ENCODE assay signal across 8 mouse cellular contexts in genomic region chrX:108834090-108834774, GRCm38 (mm10). TPM values are rescaled to one million over a fixed set of nuclear protein-coding genes. Genes with fewer than 3 reads are reported as not detected.
A peak's percentile ranks its signal among the peaks of the same experiment; 100 is the strongest.
DNase-seq lines count a peak whose midpoint lies in the region; ATAC-seq and TF ChIP-seq lines count a peak whose summit lies in the region.

TSS of gene Brwd3 (minus strand) at chrX:108834372.

- no peak for TF ChIP-seq EP300 in CH12.LX (IDR thresholded peaks at IDR 0.05; ENCODE audit: low read length)
- TF ChIP-seq EP300 in heart, postnatal 0 days (IDR thresholded peaks at IDR 0.05; ENCODE audit: low read depth), result no peak

- H3K9ac ChIP-seq in CH12.LX (ENCODE audit: insufficient read depth, low read depth), result peak within 1 kb of the TSS; percentile 95
- peak within 1 kb of the TSS; percentile 55 for H3K9ac ChIP-seq in forebrain, embryonic 11.5 days (ENCODE audit: low read length)
- H3K9ac ChIP-seq in heart, postnatal 0 days (replicated peaks; ENCODE audit: low read depth, low read length), result peak within 1 kb of the TSS; percentile 64
- H3K9ac ChIP-seq in liver, embryonic 16.5 days (ENCODE audit: low read depth, low read length), result peak within 1 kb of the TSS; percentile 78
- H3K9ac ChIP-seq in neural tube, embryonic 13.5 days, result peak within 1 kb of the TSS; percentile 76

- peak; percentile 90 for DNase-seq in CH12.LX (ENCODE audit: extremely low read depth)
- peak; percentile 68 for DNase-seq in c-Kit-positive CD71-positive TER-119-negative erythroid progenitor cells, embryonic 14.5 days (ENCODE audit: low read depth)
- peak; percentile 88 for DNase-seq in forebrain, embryonic 11.5 days (ENCODE audit: low spot score)
- peak; percentile 93 for DNase-seq in heart, postnatal 0 days (ENCODE audit: low spot score)
- DNase-seq in kidney, postnatal 4 days, result peak; percentile 79 to 88

- no peaks in the 10 kb centered on the region for H3K27me3 ChIP-seq in CH12.LX (replicated peaks)
- no peaks in the 10 kb centered on the region for H3K27me3 ChIP-seq in forebrain, embryonic 11.5 days (ENCODE audit: control insufficient read depth, insufficient read depth, low read length)
- no peaks in the 10 kb centered on the region for H3K27me3 ChIP-seq in heart, postnatal 0 days (ENCODE audit: control insufficient read depth, insufficient read depth, low read length)
- H3K27me3 ChIP-seq in liver, embryonic 16.5 days (ENCODE audit: control insufficient read depth, insufficient read depth, low read depth, low read length), result no peaks in the 10 kb centered on the region
- H3K27me3 ChIP-seq in neural tube, embryonic 13.5 days, result no peaks in the 10 kb centered on the region
- H3K27me3 ChIP-seq in testis, adult 2 months (ENCODE audit: control insufficient read depth, insufficient read depth, low read length), result no peaks in the 10 kb centered on the region

- no peak for TF ChIP-seq RAD21 in CH12.LX (IDR thresholded peaks at IDR 0.05; ENCODE audit: low read depth, low read length)

- no peaks in the 10 kb centered on the region for H3K9me3 ChIP-seq in CH12.LX (replicated peaks; ENCODE audit: low read length)
- no peaks in the 10 kb centered on the region for H3K9me3 ChIP-seq in forebrain, embryonic 11.5 days (ENCODE audit: control insufficient read depth, low read length)
- H3K9me3 ChIP-seq in heart, postnatal 0 days (replicated peaks; ENCODE audit: control insufficient read depth, low read length), result no peaks in the 10 kb centered on the region
- no peaks in the 10 kb centered on the region for H3K9me3 ChIP-seq in liver, embryonic 16.5 days (replicated peaks; ENCODE audit: control insufficient read depth, low read length)
- H3K9me3 ChIP-seq in neural tube, embryonic 13.5 days, result no peaks in the 10 kb centered on the region

- peaks cover 4% of the 10 kb centered on the region for H3K79me2 ChIP-seq in CH12.LX (replicated peaks; ENCODE audit: control insufficient read depth, extremely low read depth, insufficient read depth, poor library complexity, severe bottlenecking)

- peak; percentile 93 for ATAC-seq in forebrain, embryonic 11.5 days (replicated peaks; ENCODE audit: low FRiP score)
- peak; percentile 94 for ATAC-seq in heart, postnatal 0 days (ENCODE audit: insufficient read depth, low read depth)
- ATAC-seq in liver, embryonic 16.5 days (ENCODE audit: low read depth), result peak; percentile 91
- peak; percentile 96 for ATAC-seq in neural tube, embryonic 13.5 days (ENCODE audit: low read depth)

- H3K27ac ChIP-seq in CH12.LX (ENCODE audit: insufficient read depth, low read depth), result peak within 1 kb of the TSS; percentile 42; the same call in 1 of the 2 replicates
- H3K27ac ChIP-seq in forebrain, embryonic 11.5 days (ENCODE audit: low read depth, low read length), result 0 out of 2 replicates have a peak within 1 kb of the TSS, but pooled peaks have one; percentile 53
- H3K27ac ChIP-seq in heart, postnatal 0 days (ENCODE audit: low read depth), result peak within 1 kb of the TSS; percentile 90
- peak within 1 kb of the TSS; percentile 87 for H3K27ac ChIP-seq in liver, embryonic 16.5 days (ENCODE audit: low read length)
- H3K27ac ChIP-seq in neural tube, embryonic 13.5 days (replicated peaks), result peak within 1 kb of the TSS; percentile 85
- H3K27ac ChIP-seq in testis, adult 2 months (ENCODE audit: control insufficient read depth, insufficient read depth, low read depth, low read length), result peak within 1 kb of the TSS; percentile 65

- peak within 1 kb of the TSS; percentile 44; the same call in 1 of the 2 replicates for H3K4me2 ChIP-seq in CH12.LX (ENCODE audit: insufficient read depth, low read depth, poor library complexity, severe bottlenecking)
- H3K4me2 ChIP-seq in forebrain, embryonic 11.5 days (ENCODE audit: low read depth, low read length, severe bottlenecking), result peak within 1 kb of the TSS; percentile 49
- peak within 1 kb of the TSS; percentile 73 for H3K4me2 ChIP-seq in heart, postnatal 0 days (ENCODE audit: low read depth, low read length)
- H3K4me2 ChIP-seq in liver, embryonic 16.5 days (ENCODE audit: low read depth, low read length), result peak within 1 kb of the TSS; percentile 66
- H3K4me2 ChIP-seq in neural tube, embryonic 13.5 days, result peak within 1 kb of the TSS; percentile 56

- H3K4me1 ChIP-seq in CH12.LX (ENCODE audit: control insufficient read depth in 1 of 2, insufficient read depth in 2 of 2), result no peaks in the 10 kb centered on the region
- H3K4me1 ChIP-seq in forebrain, embryonic 11.5 days (replicated peaks; ENCODE audit: control insufficient read depth, insufficient read depth, low read length), result no peaks in the 10 kb centered on the region
- H3K4me1 ChIP-seq in heart, postnatal 0 days (ENCODE audit: control insufficient read depth, insufficient read depth), result no peaks in the 10 kb centered on the region
- no peaks in the 10 kb centered on the region; the same call in 1 of the 2 replicates for H3K4me1 ChIP-seq in liver, embryonic 16.5 days (ENCODE audit: control insufficient read depth, low read depth, low read length)
- H3K4me1 ChIP-seq in neural tube, embryonic 13.5 days (replicated peaks), result no peaks in the 10 kb centered on the region
- H3K4me1 ChIP-seq in testis, adult 2 months (ENCODE audit: control insufficient read depth, insufficient read depth, low read length), result no peaks in the 10 kb centered on the region

- H3K36me3 ChIP-seq in CH12.LX (replicated peaks in 1 of 2; ENCODE audit: control insufficient read depth in 1 of 2, insufficient read depth in 1 of 2, low read length in 1 of 2), result peaks cover 0 to 3% of the 10 kb centered on the region in 2 experiments
- no peaks in the 10 kb centered on the region for H3K36me3 ChIP-seq in forebrain, embryonic 11.5 days (ENCODE audit: control insufficient read depth, insufficient read depth, low read length)
- no peaks in the 10 kb centered on the region for H3K36me3 ChIP-seq in heart, postnatal 0 days (replicated peaks; ENCODE audit: control insufficient read depth, insufficient read depth, low read length)
- H3K36me3 ChIP-seq in liver, embryonic 16.5 days (ENCODE audit: control insufficient read depth, insufficient read depth), result no peaks in the 10 kb centered on the region
- no peaks in the 10 kb centered on the region for H3K36me3 ChIP-seq in neural tube, embryonic 13.5 days
- H3K36me3 ChIP-seq in testis, adult 2 months (ENCODE audit: control insufficient read depth, insufficient read depth, low read length), result no peaks in the 10 kb centered on the region

- peak within 1 kb of the TSS; percentile 63 to 95 (median 72) for H3K4me3 ChIP-seq in CH12.LX (replicated peaks in 1 of 3; ENCODE audit: low read depth in 2 of 3, low read length in 2 of 3, poor library complexity in 1 of 3)
- H3K4me3 ChIP-seq in forebrain, embryonic 11.5 days (ENCODE audit: low read depth, low read length), result peak within 1 kb of the TSS; percentile 51
- peak within 1 kb of the TSS; percentile 78 for H3K4me3 ChIP-seq in heart, postnatal 0 days (ENCODE audit: low read depth, low read length)
- peak within 1 kb of the TSS; percentile 77 for H3K4me3 ChIP-seq in liver, embryonic 16.5 days (ENCODE audit: low read depth, low read length)
- peak within 1 kb of the TSS; percentile 59 for H3K4me3 ChIP-seq in neural tube, embryonic 13.5 days
- peak within 1 kb of the TSS; percentile 90 for H3K4me3 ChIP-seq in testis, adult 2 months (ENCODE audit: control insufficient read depth, low read depth, low read length)

- TF ChIP-seq CTCF in CH12.LX (conservative IDR thresholded peaks at IDR 0.05 in 1 of 2, IDR thresholded peaks at IDR 0.05 in 1 of 2; ENCODE audit: low read depth in 2 of 2, low read length in 2 of 2), result peak in 1 of 2 experiments; percentile 24; a peak in 1 of 4 replicates
- TF ChIP-seq CTCF in heart, postnatal 0 days (IDR thresholded peaks at IDR 0.05; ENCODE audit: low read depth), result peak; percentile 34
- TF ChIP-seq CTCF in testis, adult 2 months (IDR thresholded peaks at IDR 0.05; ENCODE audit: control insufficient read depth, insufficient read depth, insufficient replicate concordance, low read depth, low read length), result no peak

- peak; percentile 73 for TF ChIP-seq POLR2A in CH12.LX (IDR thresholded peaks at IDR 0.05; ENCODE audit: low read depth, low read length)
- peak; percentile 30; the same call in 1 of the 2 replicates for TF ChIP-seq POLR2A in testis, adult 2 months (IDR thresholded peaks at IDR 0.05; ENCODE audit: control insufficient read depth, low read depth, low read length)

- in situ Hi-C loops in CH12.LX (cut with MboI; ENCODE audit: low pct_ligation_motif_present, low pct_unique_long_range_greater_than_20kb, low sequenced_read_pairs), result no loop called here

- WGBS in forebrain, embryonic 11.5 days, result 13% methylated on average over 31 of the region's 39 CpGs
- 13% methylated on average over 36 of the region's 39 CpGs for WGBS in heart, postnatal 0 days
- 8% methylated on average over 34 of the region's 39 CpGs for WGBS in liver, embryonic 16.5 days (ENCODE audit: insufficient replicate concordance)
- 17% methylated on average over 34 of the region's 39 CpGs for WGBS in neural tube, embryonic 13.5 days

- dilution Hi-C loops in CH12.LX (cut with MboI; ENCODE audit: extremely low pct_ligation_motif_present, extremely low pct_unique_long_range_greater_than_20kb, low sequenced_read_pairs), result no loop called here

TF ChIP-seq in CH12.LX, 34 proteins besides CTCF, POLR2A, EP300 and RAD21 (continues in another document):
- TF ChIP-seq HCFC1 (IDR thresholded peaks at IDR 0.05; ENCODE audit: low read depth, low read length) (peak; percentile 81), TCF12 (IDR thresholded peaks at IDR 0.05; ENCODE audit: low read depth, low read length) (0 out of 2 replicates have a peak, but pooled peaks have one; percentile 40), SIN3A (IDR thresholded peaks at IDR 0.05; ENCODE audit: low read length) (no peak), ZNF384 (IDR thresholded peaks at IDR 0.05; ENCODE audit: low read depth, low read length) (no peak), MAFK (IDR thresholded peaks at IDR 0.05; ENCODE audit: insufficient replicate concordance, low read length) (no peak), MAX (IDR thresholded peaks at IDR 0.05; ENCODE audit: low read length) (no peak), JUN (IDR thresholded peaks at IDR 0.05; ENCODE audit: insufficient read depth, low read depth, low read length) (no peak), POLR2AphosphoS2 (IDR thresholded peaks at IDR 0.05; ENCODE audit: low read depth, low read length) (no peak), NELFE (IDR thresholded peaks at IDR 0.05; ENCODE audit: low read depth, low read length) (0 out of 2 replicates have a peak, but pooled peaks have one; percentile 27)

RNA-seq across cellular contexts. Expression of gene Brwd3, which starts in this region (rescaled TPM):
- 3.3 and 4.2 TPM in 2 replicates for total RNA-seq in CH12.LX (2012; rRNA removed)
- 3.0 and 3.3 TPM in 2 replicates for total RNA-seq in CH12.LX (2014; rRNA removed)
- 5.4 and 5.8 TPM in 2 replicates for polyA plus RNA-seq in CH12.LX (2012; ENCODE audit: insufficient read length, low read depth)
- 3.8 and 4.9 TPM in 2 replicates for polyA plus RNA-seq in forebrain, embryonic 11.5 days (2014; fragmentation: Nextera tagmentation; extraction: Ambion mirVana)
- total RNA-seq in heart, postnatal 0 days (2014; rRNA removed; ENCODE audit: low replicate concordance), result 1.7 and 4.4 TPM in 2 replicates
- polyA plus RNA-seq in heart, postnatal 0 days (2015; fragmentation: Nextera tagmentation; extraction: Ambion mirVana), result 1.2 and 1.4 TPM in 2 replicates
- polyA plus RNA-seq in liver, embryonic 16.5 days (2015; fragmentation: Nextera tagmentation; extraction: Ambion mirVana), result 0.74 and 0.91 TPM in 2 replicates
- 2.8 TPM in 2 replicates for polyA plus RNA-seq in neural tube, embryonic 13.5 days (2015; fragmentation: Nextera tagmentation; extraction: Ambion mirVana)
- polyA plus RNA-seq in testis, adult 2 months (2012; rRNA removed), result 1.1 and 1.4 TPM in 2 replicates

Comparison
In these comparisons a context has a peak if more than half of its experiments do, and no peak if none do; other contexts are left out.
1. Peak in every context shown above with its lines: DNase-seq, ATAC-seq, H3K4me3 ChIP-seq and H3K27ac ChIP-seq.
2. Peak in ATAC-seq, H3K4me3 ChIP-seq, H3K27ac ChIP-seq, H3K9ac ChIP-seq and H3K4me2 ChIP-seq in liver, embryonic 16.5 days; RNA of the gene not detected or under 1 TPM.